Mouse (Mus musculus) bone marrow, adult 2 months (tissue): Measurements from ENCODE around the gene Sh2d1b2. TPM values are rescaled to one million over a fixed set of nuclear protein-coding genes. Genes with fewer than 3 reads are reported as not detected.

ENCODE experiments used
- H3K27ac ChIP-seq: fragments of 200-500 bp; 2 replicates; pipeline ENCODE4 v1.5.1; 2012; ENCODE audit warnings: low read depth, mild to moderate bottlenecking, control low read depth, inconsistent platforms, low read length; ENCODE audit not compliant: control insufficient read depth, poor library complexity, insufficient read depth
- H3K4me1 ChIP-seq: fragments of 200-500 bp; 2 replicates; pipeline ENCODE4 v1.6.1; 2011; ENCODE audit warnings: low read length; ENCODE audit not compliant: control insufficient read depth, insufficient read depth
- H3K4me3 ChIP-seq: fragments of 200-500 bp; replicated peaks from 2 replicates; pipeline ENCODE3; 2011; ENCODE audit warnings: mild to moderate bottlenecking, low read depth, low read length, control low read depth; ENCODE audit not compliant: control insufficient read depth
- CTCF ChIP-seq: fragments of 200-500 bp; IDR thresholded peaks from 2 replicates; pipeline ENCODE4 v1.5.1; 2011; ENCODE audit warnings: low read length, control low read depth; ENCODE audit not compliant: control insufficient read depth, insufficient read depth
- POLR2A ChIP-seq: fragments of 200-500 bp; IDR thresholded peaks from 2 replicates; pipeline ENCODE4 v1.6.1; 2011; ENCODE audit warnings: low read depth, mild to moderate bottlenecking, control low read depth, low read length, borderline replicate concordance; ENCODE audit not compliant: control insufficient read depth
- WGBS: fragments of 180-500 bp; shearing (Covaris S2); methylation state at CpG from one replicate; pipeline ENCODE4 v1.1.7; 2018; 5-methylcytosine and 5-hydroxymethylcytosine counted together
- polyA plus RNA-seq: library from polyadenylated mRNA; stranded (reverse); fragments of >200 nt; gene quantifications from 2 replicates; pipeline ENCODE4 v1.2.4, GENCODE M21; 2011; ENCODE audit warnings: low replicate concordance; ENCODE audit not compliant: missing spikeins, insufficient read depth, insufficient read length

Sh2d1b2 gene
- polyA plus RNA-seq, 1 experiment, result not detected

DNA sequence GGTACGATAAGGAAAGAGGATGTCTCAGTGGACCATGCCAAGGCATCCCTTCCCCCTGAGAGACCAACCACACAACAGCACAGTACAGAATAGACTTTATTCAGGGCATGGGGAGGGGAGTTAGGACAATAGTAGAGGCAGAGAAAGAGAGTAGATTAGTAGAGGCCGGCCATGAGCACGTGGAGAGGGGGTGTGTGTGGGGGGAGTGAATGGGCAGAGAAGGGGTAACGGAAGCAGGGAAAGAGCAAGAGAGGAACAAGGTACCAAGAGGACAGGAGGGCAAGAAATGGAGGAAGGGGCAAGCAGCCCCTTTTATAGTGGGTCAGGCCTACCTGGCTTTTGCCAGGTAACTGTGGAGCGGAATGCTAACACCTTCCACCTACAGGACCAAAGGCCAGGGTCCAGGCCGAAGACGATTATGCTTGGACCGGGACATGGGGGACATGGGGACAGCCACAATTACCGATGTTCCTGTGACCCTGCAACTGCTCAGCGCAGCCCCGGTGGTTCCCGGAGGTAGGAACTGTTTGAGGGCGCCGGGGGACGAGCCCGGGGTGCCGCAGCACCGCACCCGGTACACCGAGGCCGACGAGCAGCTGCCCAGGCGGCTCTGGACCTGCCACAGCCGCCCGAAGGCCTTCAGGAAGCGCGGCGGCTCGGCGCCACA, 22.5 kb downstream of the Sh2d1b2 start:
- Histone ChIP-seq H3K27ac (peak overlapping the region; percentile 37; the same call in 1 of the 2 replicates), H3K4me3 (peak overlapping the region; percentile 66), H3K4me1 (no peaks in the 10 kb centered on the region)
- TF ChIP-seq CTCF (no peak), POLR2A (no peak)
- 49% methylated on average over 30 of the region's 30 CpGs for WGBS

DNA sequence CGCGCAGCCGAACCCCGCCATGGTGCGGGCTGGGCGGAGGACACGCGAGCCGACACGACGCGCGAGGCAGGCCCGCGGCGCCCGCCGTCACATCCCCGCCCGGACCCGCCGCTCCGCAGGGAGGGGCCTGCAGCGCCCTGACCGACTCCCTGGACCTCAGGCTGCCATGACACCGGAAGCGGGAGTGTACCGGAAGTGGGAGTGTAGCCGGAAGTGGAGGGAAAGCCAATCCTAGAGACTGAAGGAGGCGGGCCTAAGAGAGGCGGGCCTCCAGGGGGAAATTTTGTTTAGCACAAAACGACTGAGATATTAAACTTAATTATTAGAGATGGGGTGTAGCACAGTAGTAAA, 23.0 kb downstream of the Sh2d1b2 start:
- peak overlapping the region; percentile 66 for H3K4me3 ChIP-seq
- no peaks in the 10 kb centered on the region for H3K4me1 ChIP-seq
- WGBS, result 21% methylated on average over 32 of the region's 32 CpGs
- H3K27ac ChIP-seq, result peak overlapping the region; percentile 37; the same call in 1 of the 2 replicates
- peak; percentile 72; the same call in 1 of the 2 replicates for TF ChIP-seq POLR2A
- TF ChIP-seq CTCF, result no peak

DNA sequence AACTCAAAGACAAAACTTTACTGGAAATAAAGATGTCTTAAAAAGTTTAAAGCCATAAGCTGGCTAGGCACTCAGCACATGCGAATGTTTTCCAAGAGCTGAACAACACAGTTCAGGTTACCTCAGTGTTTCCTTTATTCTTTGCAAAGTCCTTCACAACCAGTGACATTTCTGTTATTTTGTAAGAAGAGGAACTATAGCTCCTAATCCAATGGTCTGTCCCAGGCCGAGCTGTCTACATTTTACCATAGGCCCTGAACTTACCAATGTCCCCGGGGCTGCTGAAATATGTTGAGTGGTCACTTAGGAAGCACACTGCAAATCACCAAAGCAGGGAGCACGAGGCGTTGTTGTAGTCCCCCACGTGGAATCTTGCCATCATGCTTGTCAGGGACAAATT, 37.7 kb downstream of the Sh2d1b2 start:
- 49% methylated on average over 6 of the region's 6 CpGs for WGBS
- Histone ChIP-seq H3K4me1 (no peaks in the 10 kb centered on the region; the same call in 1 of the 2 replicates), H3K4me3 (no peak overlapping the region), H3K27ac (no peak overlapping the region)
- TF ChIP-seq CTCF (no peak), POLR2A (no peak)

DNA sequence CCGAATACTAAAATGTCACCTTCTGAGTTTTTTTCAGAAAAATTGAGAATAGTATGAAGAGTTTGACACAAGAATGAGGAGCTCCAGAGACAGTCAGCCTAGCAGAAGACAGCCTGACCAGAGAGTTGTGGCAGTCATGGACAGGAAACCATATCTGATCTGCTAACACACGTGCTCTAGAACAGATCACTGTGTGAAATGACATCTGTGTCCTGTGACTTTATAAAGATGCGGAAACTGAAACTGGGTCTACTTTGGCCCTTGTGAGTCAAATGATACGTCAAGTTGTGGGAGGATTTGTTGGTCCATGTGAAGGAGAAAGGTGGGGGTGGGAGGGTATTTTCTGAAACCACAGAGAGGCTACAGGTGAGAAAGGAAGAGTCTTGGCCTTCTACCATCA, 38.1 kb downstream of the Sh2d1b2 start:
- Histone ChIP-seq H3K4me3 (no peak overlapping the region), H3K4me1 (no peaks in the 10 kb centered on the region; the same call in 1 of the 2 replicates), H3K27ac (no peak overlapping the region)
- TF ChIP-seq CTCF (no peak), POLR2A (no peak)
- WGBS, result 43% methylated on average over 4 of the region's 4 CpGs

DNA sequence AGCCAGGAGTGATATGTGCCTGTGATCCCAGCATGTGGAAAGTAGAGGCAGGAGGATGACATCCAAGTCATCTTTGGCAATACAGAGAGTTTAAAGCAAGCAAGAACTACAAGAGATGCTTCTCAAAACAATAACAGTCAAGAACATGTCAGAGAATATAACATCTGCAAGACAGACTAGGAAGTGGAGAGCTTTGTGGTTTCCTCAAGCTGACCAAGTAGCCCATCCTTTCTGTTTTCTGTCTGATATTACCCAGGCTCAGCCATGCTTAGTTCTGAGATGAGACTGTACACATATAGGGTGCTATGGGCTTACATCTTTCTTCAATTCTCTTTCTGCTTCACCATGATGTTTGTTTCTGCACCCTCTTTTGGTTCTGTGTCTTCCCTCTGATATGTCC, 40.7 kb downstream of the Sh2d1b2 start:
- Histone ChIP-seq H3K4me3 (no peak overlapping the region), H3K4me1 (no peaks in the 10 kb centered on the region; the same call in 1 of the 2 replicates), H3K27ac (no peak overlapping the region)
- TF ChIP-seq CTCF, result no peak
- no peak for TF ChIP-seq POLR2A

DNA sequence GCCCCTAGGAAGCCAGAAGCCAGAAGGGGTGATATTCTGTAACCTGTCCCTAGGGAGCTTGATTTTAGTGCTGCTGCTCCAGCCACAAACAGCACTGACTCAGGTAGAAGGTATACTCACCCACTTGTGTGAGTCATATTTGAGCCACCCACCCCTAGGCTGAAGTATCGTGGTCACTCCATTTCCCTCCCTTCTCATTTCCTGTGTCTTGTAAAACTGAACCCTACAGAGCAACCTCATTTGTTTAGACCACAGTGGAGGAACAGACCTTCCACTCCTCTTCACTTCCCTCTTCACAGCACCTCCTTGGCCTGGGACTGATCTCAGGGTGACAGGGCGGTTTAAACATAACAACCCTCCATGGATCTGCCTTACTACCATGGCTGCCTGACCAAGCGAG, 44.5 kb downstream of the Sh2d1b2 start, which contains the start of gene Sh2d1b1:
Gene Sh2d1b1 (plus strand): TSS at position 305 of the 400 bp plus-strand sequence.
- H3K27ac ChIP-seq, result peak within 1 kb of the TSS; percentile 41; the same call in 1 of the 2 replicates
- no peak within 1 kb of the TSS for H3K4me3 ChIP-seq
- 21% methylated on average over 3 of the region's 3 CpGs for WGBS
- H3K4me1 ChIP-seq, result peaks cover 2% of the 10 kb centered on the region; the same call in 1 of the 2 replicates
- TF ChIP-seq POLR2A (no peak), CTCF (no peak)

DNA sequence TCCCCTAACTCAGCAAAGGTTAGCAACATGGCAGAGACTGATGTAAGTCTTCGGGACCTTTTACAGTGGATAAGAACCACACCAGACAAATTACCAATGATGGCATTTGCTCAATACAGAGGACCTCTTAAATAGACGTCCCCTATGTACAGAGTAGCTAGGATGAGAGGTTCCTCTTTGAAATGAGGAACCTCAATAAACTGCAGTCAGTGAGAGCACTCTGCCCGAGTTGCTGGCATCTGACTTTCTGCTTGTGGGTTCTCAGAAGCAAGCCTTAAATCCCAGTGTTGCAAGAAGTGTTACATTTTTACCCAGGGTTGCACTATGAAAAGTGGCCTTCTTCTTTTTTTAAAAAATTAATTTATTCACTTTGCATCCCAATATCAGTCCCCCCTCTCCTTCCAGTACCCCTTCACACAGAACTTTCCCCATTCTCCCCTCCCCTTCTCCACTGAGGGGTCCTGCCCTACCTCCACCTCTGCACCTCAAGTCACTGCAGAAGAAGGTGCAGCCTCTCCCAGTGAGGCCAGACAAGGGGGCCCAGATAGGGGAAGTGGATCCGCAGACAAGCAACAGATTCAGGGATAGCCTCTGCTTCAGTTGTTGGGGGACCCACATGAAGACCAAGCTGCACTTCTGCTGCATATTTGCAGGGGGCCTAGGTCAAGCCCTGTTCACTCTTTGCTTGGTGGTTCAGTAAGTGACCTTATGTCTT, 50.0 kb downstream of the Sh2d1b2 start:
- peaks cover 2% of the 10 kb centered on the region; the same call in 1 of the 2 replicates for H3K4me1 ChIP-seq
- H3K4me3 ChIP-seq, result no peak overlapping the region
- 11% methylated on average over 4 of the region's 4 CpGs for WGBS
- peak overlapping the region; percentile 74 for H3K27ac ChIP-seq
- TF ChIP-seq CTCF (no peak), POLR2A (no peak)

DNA sequence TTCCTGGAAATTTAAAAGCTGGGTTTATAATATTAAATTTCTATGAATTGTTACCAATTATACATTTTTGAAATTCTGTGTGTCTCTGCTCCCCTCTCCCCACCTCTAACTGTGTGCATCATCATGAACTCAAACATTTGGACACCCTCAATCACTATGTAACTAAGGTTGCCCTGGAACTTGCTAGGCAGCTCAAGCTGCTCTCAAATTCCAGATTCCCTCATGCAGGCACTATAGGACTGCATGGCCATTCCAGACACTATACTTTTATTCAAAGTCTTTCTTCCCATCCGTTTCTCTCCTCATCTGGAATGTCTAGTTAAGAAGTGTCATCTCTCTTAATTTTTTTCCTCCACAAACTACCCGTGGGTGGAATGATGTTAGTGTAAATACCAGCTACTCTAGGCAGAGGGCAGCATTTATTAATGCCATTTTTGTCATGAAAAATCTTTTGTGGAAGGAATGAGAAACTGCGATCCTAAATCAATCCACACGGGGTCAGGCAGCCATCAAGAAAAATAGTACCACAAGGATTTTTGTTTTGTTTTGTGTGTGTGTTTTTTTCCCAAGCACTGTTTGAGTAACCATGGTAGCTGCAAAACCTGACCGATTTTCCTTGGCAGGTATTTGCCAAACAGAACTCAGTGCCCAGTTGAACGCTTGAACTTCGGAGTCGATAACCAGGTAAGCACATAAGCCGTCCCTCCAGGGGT, 59.8 kb downstream of the Sh2d1b2 start:
- Histone ChIP-seq H3K27ac (no peak overlapping the region), H3K4me3 (no peak overlapping the region), H3K4me1 (no peaks in the 10 kb centered on the region)
- no peak for TF ChIP-seq POLR2A
- no peak for TF ChIP-seq CTCF
- WGBS, result 42% methylated on average over 9 of the region's 9 CpGs

DNA sequence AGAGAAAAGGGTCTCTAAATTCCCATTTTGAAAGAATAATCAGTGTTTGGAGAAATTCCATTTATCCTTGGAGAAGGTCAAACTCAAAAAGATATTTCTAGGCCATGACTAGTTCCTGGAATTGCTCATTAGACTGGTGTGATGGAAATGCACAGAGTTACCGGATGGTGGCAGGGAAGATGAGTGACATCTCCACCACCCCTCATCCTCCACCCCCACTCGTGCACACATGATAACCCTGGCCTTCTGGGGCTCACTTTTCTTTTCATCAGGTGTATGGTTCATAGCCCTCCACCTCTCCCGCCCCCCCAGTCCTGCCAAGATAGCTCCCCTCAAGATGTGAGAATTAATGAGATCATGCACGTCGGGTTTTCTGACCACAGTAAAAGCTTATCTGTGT, 60.7 kb downstream of the Sh2d1b2 start:
- Histone ChIP-seq H3K4me3 (no peak overlapping the region), H3K27ac (no peak overlapping the region), H3K4me1 (no peaks in the 10 kb centered on the region)
- 83% methylated on average over 5 of the region's 5 CpGs for WGBS
- TF ChIP-seq CTCF (no peak), POLR2A (no peak)
